Mouse (Mus musculus) kidney, adult 2 months (tissue): ENCODE data around the gene Cyp3a16.

Experiments
- CTCF ChIP-seq: fragments of 200-500 bp; conservative IDR thresholded peaks from 2 replicates; pipeline ENCODE4 v1.5.1; 2011; ENCODE audit warnings: low read depth, mild to moderate bottlenecking, control low read depth, low read length, moderate library complexity, mixed read lengths; ENCODE audit not compliant: insufficient read depth, insufficient read length
- POLR2A ChIP-seq: fragments of 200-500 bp; IDR thresholded peaks from one replicate; pipeline ENCODE4 v1.6.1; 2011; ENCODE audit warnings: low read depth, low read length, control low read depth

- no peak for TF ChIP-seq CTCF
- TF ChIP-seq POLR2A, result no peak
Measured at GRCm38 (mm10) chr5:145422287-145422686, 47.2 kb downstream of the Cyp3a16 start.
